Mouse (Mus musculus): ENCODE results near the gene Igflr1.

Igflr1 gene

DNA sequence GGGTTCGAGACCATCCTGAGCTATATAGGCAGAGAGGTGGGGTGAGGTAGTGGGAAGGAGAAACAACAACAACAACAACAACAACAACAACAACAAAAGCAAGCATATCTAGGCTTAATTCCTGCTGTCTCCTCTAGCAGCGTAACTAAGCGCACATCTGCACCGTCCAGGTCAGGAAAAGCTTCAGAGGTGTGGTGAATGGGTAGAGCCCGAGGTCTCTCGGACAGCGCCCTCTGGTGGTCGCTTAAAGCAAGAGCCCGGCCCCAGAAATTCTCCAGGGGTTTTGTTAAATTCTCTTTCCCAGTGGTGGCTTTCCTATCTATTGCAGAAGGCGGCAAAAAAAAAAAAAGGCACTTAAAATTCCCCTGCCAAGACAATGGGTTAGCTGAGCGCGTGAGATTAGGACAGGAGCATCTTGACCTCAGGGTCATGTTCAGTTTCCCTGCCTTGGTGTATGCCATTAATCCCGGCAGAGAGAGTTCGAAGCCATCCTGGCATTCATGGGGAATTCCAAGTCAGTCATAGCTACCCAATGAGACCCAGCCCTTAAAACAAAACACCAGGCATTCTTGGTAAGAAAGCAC lies 48.4 kb downstream of the Igflr1 start:
- DNase-seq (ENCODE audit: low spot score): peak; percentile 72

DNA sequence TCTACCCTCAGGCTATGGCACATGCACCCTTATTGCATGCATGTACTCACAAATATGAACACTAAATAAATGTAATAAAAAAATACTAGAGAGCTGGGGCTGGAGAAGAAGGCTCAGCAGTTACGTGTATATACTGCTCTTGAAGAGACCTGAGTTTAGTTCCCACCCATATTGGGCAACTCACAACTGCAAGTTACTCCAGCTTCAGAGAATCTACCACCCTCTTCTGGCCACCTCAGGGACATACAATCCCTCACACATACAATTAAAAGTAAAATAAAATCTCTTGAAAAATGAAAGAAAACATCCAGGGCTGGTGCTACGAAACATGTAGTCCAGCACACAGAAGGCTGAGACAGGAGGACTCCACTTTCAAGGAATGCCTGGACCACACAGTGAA lies 49.2 kb downstream of the Igflr1 start:
- no peak for DNase-seq (ENCODE audit: low spot score)

DNA sequence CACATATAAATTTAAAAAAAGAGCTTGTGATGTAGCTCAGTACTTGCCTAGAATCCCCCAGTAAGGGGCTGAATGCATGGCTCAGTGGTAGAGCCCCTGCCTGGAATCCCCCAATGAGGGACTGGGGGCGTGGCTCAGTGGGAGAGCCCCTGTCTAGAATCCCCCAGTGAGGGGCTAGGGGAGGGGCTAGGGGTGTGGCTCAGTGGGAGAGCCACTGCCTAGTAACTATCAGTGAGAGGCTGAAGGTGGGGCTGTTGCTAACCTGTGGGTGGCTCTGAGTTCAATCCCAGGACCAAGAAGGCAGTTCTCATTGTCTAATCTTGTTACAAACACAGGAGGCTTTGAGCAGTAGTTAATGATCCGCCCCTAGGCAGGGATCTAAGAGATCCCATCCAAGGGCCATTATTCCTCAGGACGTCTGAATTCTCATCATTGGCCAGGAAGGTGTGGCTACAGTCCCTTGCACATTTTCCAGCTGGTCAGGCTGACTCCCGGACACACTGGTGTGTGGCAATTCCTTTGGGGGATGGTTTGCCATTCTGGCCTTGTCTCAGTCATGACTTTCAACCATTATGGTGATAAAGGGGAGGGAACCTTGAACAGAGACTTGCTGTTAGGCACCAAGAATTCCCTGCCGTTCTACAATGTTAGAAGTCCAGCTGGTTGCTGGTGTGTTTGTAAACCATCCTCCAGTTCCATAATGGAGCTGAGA lies 50.0 kb downstream of the Igflr1 start:
- no peak for DNase-seq (ENCODE audit: low spot score)

Measured in urinary bladder, postnatal 14 days (tissue).